Mouse (Mus musculus) forebrain, postnatal 0 days (tissue): Measurements from ENCODE around the gene Vti1a. TPM values are rescaled to one million over a fixed set of nuclear protein-coding genes. Genes with fewer than 3 reads are reported as not detected.

Experiments used
- ATAC-seq: fragments of 200-750 bp; cut with Nextera tagmentation; 2 replicates; pipeline ENCODE4 v1.8.0; 2017; ENCODE audit warnings: mild to moderate bottlenecking, moderate library complexity
- DNase-seq: peaks from one replicate; pipeline ENCODE4 v3.0.0-alpha.2; 2015
- H3K27ac ChIP-seq: fragments of 300-500 bp; sonication (generic); 2 replicates; pipeline ENCODE4 v1.5.1; 2014; ENCODE audit warnings: low read depth, mild to moderate bottlenecking, antibody characterized with exemption, low read length, moderate library complexity, mixed read lengths
- H3K27me3 ChIP-seq: fragments of 300-500 bp; sonication (generic); 2 replicates; pipeline ENCODE4 v1.6.1; 2014; ENCODE audit warnings: mild to moderate bottlenecking, low read length, mixed read lengths; ENCODE audit not compliant: insufficient read depth
- H3K36me3 ChIP-seq: fragments of 300-500 bp; sonication (generic); 2 replicates; pipeline ENCODE4 v1.6.1; 2014; ENCODE audit warnings: mild to moderate bottlenecking, moderate library complexity; ENCODE audit not compliant: insufficient read depth
- H3K4me1 ChIP-seq: fragments of 300-500 bp; sonication (generic); 2 replicates; pipeline ENCODE4 v1.6.1; 2014; ENCODE audit warnings: antibody characterized with exemption; ENCODE audit not compliant: insufficient read depth
- H3K4me2 ChIP-seq: fragments of 300-500 bp; sonication (generic); 2 replicates; pipeline ENCODE4 v1.6.1; 2014; ENCODE audit warnings: low read depth, mild to moderate bottlenecking, moderate library complexity
- H3K4me3 ChIP-seq: fragments of 300-500 bp; sonication (generic); 2 replicates; pipeline ENCODE4 v1.5.1; 2014; ENCODE audit warnings: low read depth, low read length, mixed read lengths
- H3K9ac ChIP-seq: fragments of 300-500 bp; sonication (generic); 2 replicates; pipeline ENCODE4 v1.6.1; 2014; ENCODE audit warnings: mild to moderate bottlenecking
- H3K9me3 ChIP-seq: fragments of 300-500 bp; sonication (generic); 2 replicates; pipeline ENCODE4 v1.6.1; 2016; ENCODE audit warnings: low read length
- CTCF ChIP-seq: sonication (generic); IDR thresholded peaks from 2 replicates; pipeline ENCODE4 v1.5.1; 2016; ENCODE audit warnings: antibody characterized with exemption, control low read depth, low read depth
- WGBS: fragments of 180-500 bp; shearing (Covaris S2); extraction: QIAGEN DNeasy Blood & Tissue Kit; methylation state at CpG from one replicate; pipeline ENCODE4 v1.1.7; 2014; 5-methylcytosine and 5-hydroxymethylcytosine counted together
- polyA plus RNA-seq: library from polyadenylated mRNA; unstranded; fragments of >200 nt; fragmentation: Nextera tagmentation; extraction: Ambion mirVana; gene quantifications from 2 replicates; pipeline ENCODE4 v1.2.1, GENCODE M21; 2015
- total RNA-seq: library from RNA; depleted of rRNA; stranded (reverse); fragments of >200 nt; gene quantifications from 2 replicates; pipeline ENCODE4 v1.2.3, GENCODE M21; 2014

Vti1a gene
- total and polyA plus RNA-seq, 2 experiments from 2014 or later, result 27.5 to 43.7 TPM

DNA sequence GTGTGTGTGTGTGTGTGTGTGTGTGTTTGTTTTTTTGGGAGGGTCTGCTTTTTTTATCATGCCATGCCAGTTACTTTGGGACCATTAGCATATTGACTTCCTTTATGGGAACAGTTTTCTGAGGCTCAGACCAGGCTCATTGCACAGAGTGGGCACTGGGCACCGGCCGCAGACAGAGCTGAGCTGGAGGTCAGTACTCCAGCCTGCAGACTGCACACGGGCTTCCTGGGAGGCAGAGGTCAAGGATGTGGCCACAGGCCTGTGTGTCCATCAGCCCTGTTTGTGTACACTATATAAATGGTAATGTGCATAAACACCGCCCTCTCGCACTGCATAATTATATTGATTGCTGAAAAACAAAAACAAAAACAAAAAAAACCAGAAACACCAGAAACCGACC lies 108.4 kb downstream of the Vti1a start:
- TF ChIP-seq CTCF, result no peak
- Histone ChIP-seq H3K27ac (no peak overlapping the region), H3K9me3 (no peaks in the 10 kb centered on the region), H3K4me2 (no peak overlapping the region), H3K4me3 (no peak overlapping the region), H3K4me1 (peaks cover 10% of the 10 kb centered on the region), H3K27me3 (no peaks in the 10 kb centered on the region), H3K36me3 (no peaks in the 10 kb centered on the region), H3K9ac (no peak overlapping the region)
- DNase-seq (no peak), ATAC-seq (no peak)
- WGBS, result 53% methylated on average over 6 of the region's 6 CpGs

- Histone ChIP-seq H3K9me3 (no peaks in the 10 kb centered on the region), H3K4me2 (no peak overlapping the region), H3K27ac (no peak overlapping the region), H3K9ac (no peak overlapping the region), H3K36me3 (no peaks in the 10 kb centered on the region), H3K4me1 (no peaks in the 10 kb centered on the region), H3K4me3 (no peak overlapping the region), H3K27me3 (no peaks in the 10 kb centered on the region)
- no peak for TF ChIP-seq CTCF
- WGBS, result 87% methylated on average over 3 of the region's 3 CpGs
- no peak for DNase-seq
- ATAC-seq, result no peak
Measured at GRCm38 (mm10) chr19:55440306-55440705, 124.2 kb downstream of the Vti1a start.

- Histone ChIP-seq H3K9ac (no peak overlapping the region), H3K4me2 (no peak overlapping the region), H3K4me1 (no peaks in the 10 kb centered on the region), H3K27me3 (no peaks in the 10 kb centered on the region), H3K4me3 (no peak overlapping the region), H3K9me3 (no peaks in the 10 kb centered on the region), H3K36me3 (no peaks in the 10 kb centered on the region), H3K27ac (no peak overlapping the region)
- WGBS, result 69% methylated on average over 8 of the region's 8 CpGs
- DNase-seq (no peak), ATAC-seq (no peak)
- no peak for TF ChIP-seq CTCF
Measured at GRCm38 (mm10) chr19:55443618-55444017, 127.5 kb downstream of the Vti1a start.

DNA sequence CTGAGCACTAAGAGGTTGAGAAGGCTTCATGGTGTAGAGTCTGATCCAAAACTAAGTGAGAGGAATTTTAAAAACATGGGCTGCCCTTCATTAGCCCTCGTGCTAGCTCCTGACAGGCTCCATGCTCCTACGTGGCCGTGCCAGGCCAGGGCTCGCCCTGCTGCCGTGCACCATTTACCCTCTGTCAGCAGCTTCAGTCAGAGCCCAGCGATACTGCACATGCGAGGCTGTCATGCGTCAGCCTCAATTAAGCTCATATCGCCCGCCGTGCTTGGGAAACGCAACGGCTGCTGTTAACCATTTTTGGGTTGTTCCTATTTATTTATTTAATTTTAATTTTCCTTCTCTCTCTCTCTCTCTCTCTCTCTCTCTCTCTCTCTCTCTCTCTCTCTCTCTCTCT lies 133.0 kb downstream of the Vti1a start:
- no peak for TF ChIP-seq CTCF
- Histone ChIP-seq H3K4me3 (no peak overlapping the region), H3K4me1 (no peaks in the 10 kb centered on the region), H3K27ac (no peak overlapping the region), H3K4me2 (peak overlapping the region; percentile 29), H3K9me3 (no peaks in the 10 kb centered on the region), H3K27me3 (no peaks in the 10 kb centered on the region), H3K9ac (no peak overlapping the region), H3K36me3 (no peaks in the 10 kb centered on the region)
- ATAC-seq (no peak; the same call in 1 of the 2 replicates), DNase-seq (peak; percentile 36)
- WGBS, result 16% methylated on average over 13 of the region's 13 CpGs

DNA sequence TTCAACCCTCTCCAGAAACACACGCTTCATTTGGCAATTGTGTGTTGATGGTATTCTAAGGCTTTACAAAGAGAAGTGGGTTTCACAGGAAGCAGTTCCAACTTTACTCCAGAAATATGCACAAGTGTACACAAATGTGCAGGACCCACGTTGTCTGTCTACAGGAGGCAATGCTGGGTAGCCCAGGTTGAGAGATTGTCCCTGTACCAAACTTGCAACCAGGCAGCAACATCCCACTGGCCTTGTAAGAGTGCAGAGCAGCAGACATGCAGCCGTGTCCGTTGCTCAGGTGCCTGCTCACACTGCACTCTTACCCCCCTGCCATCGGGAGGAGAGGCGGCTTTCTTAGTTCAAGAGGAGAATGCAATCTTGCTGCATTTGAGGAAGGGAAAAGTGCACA lies 133.4 kb downstream of the Vti1a start:
- Histone ChIP-seq H3K4me1 (no peaks in the 10 kb centered on the region), H3K9me3 (no peaks in the 10 kb centered on the region), H3K9ac (no peak overlapping the region), H3K36me3 (no peaks in the 10 kb centered on the region), H3K27me3 (no peaks in the 10 kb centered on the region), H3K27ac (no peak overlapping the region), H3K4me3 (no peak overlapping the region), H3K4me2 (no peak overlapping the region)
- DNase-seq (no peak), ATAC-seq (no peak)
- TF ChIP-seq CTCF, result no peak
- WGBS, result 19% methylated on average over 6 of the region's 6 CpGs

- DNase-seq, result no peak
- no peak for ATAC-seq
- Histone ChIP-seq H3K9me3 (no peaks in the 10 kb centered on the region), H3K9ac (no peak overlapping the region), H3K27me3 (no peaks in the 10 kb centered on the region), H3K27ac (no peak overlapping the region), H3K4me3 (no peak overlapping the region), H3K36me3 (no peaks in the 10 kb centered on the region), H3K4me2 (no peak overlapping the region), H3K4me1 (0 out of 2 replicates have a peak, but pooled peaks cover 5% of the 10 kb centered on the region)
- WGBS, result 30% methylated on average over 21 of the region's 21 CpGs
- no peak for TF ChIP-seq CTCF
Measured at GRCm38 (mm10) chr19:55456325-55457091, 140.4 kb downstream of the Vti1a start.

DNA sequence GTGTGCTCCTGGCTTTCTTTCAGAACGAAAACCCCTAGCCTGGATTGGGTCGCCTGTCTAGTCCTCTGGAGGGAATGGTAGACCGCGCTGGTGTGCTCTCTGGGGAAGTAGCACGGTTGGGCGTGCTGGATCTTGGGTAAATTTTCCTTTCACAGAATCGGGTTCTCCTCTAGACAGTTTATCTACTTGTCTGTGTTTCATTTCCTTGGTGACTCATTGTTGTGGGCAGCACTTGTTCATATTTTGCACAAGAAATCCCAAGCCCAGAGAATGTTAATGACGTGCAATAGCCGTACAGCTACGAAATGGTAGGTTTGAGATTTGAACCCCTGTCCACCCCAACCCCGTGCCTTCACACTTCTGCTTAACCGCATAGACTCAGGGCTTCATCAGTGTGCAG lies 145.9 kb downstream of the Vti1a start:
- H3K27me3 ChIP-seq, result no peaks in the 10 kb centered on the region
- ATAC-seq (no peak), DNase-seq (no peak)
- no peaks in the 10 kb centered on the region for H3K9me3 ChIP-seq
- no peaks in the 10 kb centered on the region for H3K36me3 ChIP-seq
- no peak overlapping the region for H3K4me2 ChIP-seq
- H3K27ac ChIP-seq, result no peak overlapping the region
- H3K4me3 ChIP-seq, result no peak overlapping the region
- H3K9ac ChIP-seq, result no peak overlapping the region
- WGBS, result 88% methylated on average over 12 of the region's 12 CpGs
- no peak for TF ChIP-seq CTCF
- no peaks in the 10 kb centered on the region for H3K4me1 ChIP-seq
